Mouse (Mus musculus) cortical plate, adult 2 months (tissue): ENCODE data around the gene Gpr82.

Experiments used
- CTCF ChIP-seq: fragments of 200-500 bp; IDR thresholded peaks from 2 replicates; pipeline ENCODE4 v1.5.1; 2011; ENCODE audit warnings: mild to moderate bottlenecking, control low read depth, low read length; ENCODE audit not compliant: insufficient read depth; ENCODE audit errors: extremely low read depth
- POLR2A ChIP-seq: fragments of 200-500 bp; IDR thresholded peaks from 2 replicates; pipeline ENCODE4 v1.6.1; 2011; ENCODE audit warnings: mild to moderate bottlenecking, low read length, control low read depth; ENCODE audit not compliant: insufficient read depth; ENCODE audit errors: extremely low read depth

DNA sequence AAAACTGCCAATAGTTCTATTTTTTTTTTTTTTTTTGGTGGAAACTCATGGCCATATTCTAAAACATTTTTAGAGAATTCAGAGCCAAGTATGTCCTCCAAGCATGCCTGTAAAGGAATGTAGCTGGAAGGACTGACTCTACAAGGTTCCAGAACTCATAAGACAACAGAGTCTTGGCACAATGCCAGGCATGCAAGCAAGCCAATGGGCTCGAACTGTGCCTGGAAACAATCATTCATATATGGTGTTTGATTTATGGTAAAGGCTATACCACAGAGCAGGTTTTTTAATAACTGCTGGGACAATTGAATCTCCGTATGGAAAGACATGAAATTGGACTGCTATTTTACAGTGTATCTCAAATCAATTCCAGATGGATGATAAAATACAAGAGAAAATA lies 43.9 kb downstream of the Gpr82 start:
- TF ChIP-seq CTCF (no peak), POLR2A (no peak)
